Mouse (Mus musculus) C2C12 (cell line): ENCODE measurements around the gene Fam50b.

ENCODE experiments used
- CEBPB ChIP-seq: IDR thresholded peaks from one replicate; pipeline ENCODE4 v1.6.1; 2011; ENCODE audit warnings: low read depth, mild to moderate bottlenecking, control low read depth, moderate library complexity
- CTCF ChIP-seq: IDR thresholded peaks from one replicate; pipeline ENCODE4 v1.5.1; 2011; ENCODE audit not compliant: control insufficient read depth, insufficient read depth, insufficient read length
- FOSL1 ChIP-seq: IDR thresholded peaks from one replicate; pipeline ENCODE4 v1.8.0; 2011; ENCODE audit warnings: mild to moderate bottlenecking, low read length; ENCODE audit not compliant: poor library complexity, insufficient read depth, severe bottlenecking
- USF1 ChIP-seq: IDR thresholded peaks from one replicate; pipeline ENCODE4 v1.6.1; 2011; ENCODE audit warnings: low read depth, mild to moderate bottlenecking, control low read depth, moderate library complexity

DNA sequence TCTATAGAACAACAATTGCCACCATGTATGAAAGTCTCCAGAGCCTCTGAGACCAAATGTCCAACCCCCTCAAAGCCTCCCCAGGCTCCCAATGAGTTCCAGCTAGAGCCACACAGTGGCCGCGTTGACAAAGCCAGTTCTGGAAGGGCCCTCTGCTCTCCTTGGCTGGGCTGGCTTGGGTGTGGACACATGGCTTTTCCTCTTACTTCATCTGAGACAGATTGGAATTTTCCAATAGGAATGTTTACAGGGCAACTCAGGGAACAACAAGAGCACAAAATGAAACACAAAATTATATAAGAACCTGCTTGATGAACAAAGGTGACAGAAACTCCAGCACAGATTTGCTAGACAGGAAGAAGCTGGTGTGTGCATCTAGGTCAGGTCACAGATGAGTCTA lies 59.8 kb downstream of the Fam50b start:
- TF ChIP-seq FOSL1: no peak
- no peak for TF ChIP-seq CTCF
- no peak for TF ChIP-seq CEBPB
- TF ChIP-seq USF1: no peak
